Mouse (Mus musculus): ENCODE results near the gene Xkr7. TPM values are rescaled to one million over a fixed set of nuclear protein-coding genes. Genes with fewer than 3 reads are reported as not detected.

The Xkr7 gene
- polyA plus RNA-seq, 1 experiment = not detected

- H3K4me1 ChIP-seq (ENCODE audit: control insufficient read depth, insufficient read depth, low read length) = peaks cover 3% of the 10 kb centered on the region
- TF ChIP-seq POLR2A (IDR thresholded peaks at IDR 0.05; ENCODE audit: insufficient read depth, low read length) (no peak), EP300 (IDR thresholded peaks at IDR 0.05; ENCODE audit: insufficient read depth, low read depth, low read length) (no peak), CTCF (IDR thresholded peaks at IDR 0.05; ENCODE audit: low read depth, low read length) (no peak)
- H3K36me3 ChIP-seq (ENCODE audit: control insufficient read depth, insufficient read depth, low read length, poor library complexity, severe bottlenecking) = 0 out of 2 replicates have a peak, but pooled peaks cover 4% of the 10 kb centered on the region
- no peaks in the 10 kb centered on the region for H3K27me3 ChIP-seq (ENCODE audit: control insufficient read depth, insufficient read depth, low read length, poor library complexity, severe bottlenecking)
- H3K27ac ChIP-seq (ENCODE audit: insufficient read depth, low read length) = no peak overlapping the region
- no peak overlapping the region for H3K4me3 ChIP-seq (ENCODE audit: low read depth, low read length)
- H3K9ac ChIP-seq (ENCODE audit: low read depth, poor library complexity, severe bottlenecking) = no peak overlapping the region
- no peaks in the 10 kb centered on the region for H3K9me3 ChIP-seq (replicated peaks; ENCODE audit: control insufficient read depth, insufficient read depth, low read length, poor library complexity, severe bottlenecking)
Observed at GRCm38 (mm10) chr2:153015804-153016203, 15.8 kb upstream of the Xkr7 start.

- TF ChIP-seq EP300 (IDR thresholded peaks at IDR 0.05; ENCODE audit: insufficient read depth, low read depth, low read length) (no peak), POLR2A (IDR thresholded peaks at IDR 0.05; ENCODE audit: insufficient read depth, low read length) (no peak)
- H3K9ac ChIP-seq (ENCODE audit: low read depth, poor library complexity, severe bottlenecking) = no peak overlapping the region
- H3K36me3 ChIP-seq (ENCODE audit: control insufficient read depth, insufficient read depth, low read length, poor library complexity, severe bottlenecking) = 0 out of 2 replicates have a peak, but pooled peaks cover 3% of the 10 kb centered on the region
- peaks cover 3% of the 10 kb centered on the region for H3K4me1 ChIP-seq (ENCODE audit: control insufficient read depth, insufficient read depth, low read length)
- H3K9me3 ChIP-seq (replicated peaks; ENCODE audit: control insufficient read depth, insufficient read depth, low read length, poor library complexity, severe bottlenecking) = no peaks in the 10 kb centered on the region
- H3K4me3 ChIP-seq (ENCODE audit: low read depth, low read length) = no peak overlapping the region
- H3K27me3 ChIP-seq (ENCODE audit: control insufficient read depth, insufficient read depth, low read length, poor library complexity, severe bottlenecking) = no peaks in the 10 kb centered on the region
- H3K27ac ChIP-seq (ENCODE audit: insufficient read depth, low read length) = no peak overlapping the region
Observed at GRCm38 (mm10) chr2:153016786-153017185, 14.9 kb upstream of the Xkr7 start.

- no peak overlapping the region for H3K4me3 ChIP-seq (ENCODE audit: low read depth, low read length)
- no peak overlapping the region for H3K27ac ChIP-seq (ENCODE audit: insufficient read depth, low read length)
- no peaks in the 10 kb centered on the region for H3K36me3 ChIP-seq (ENCODE audit: control insufficient read depth, insufficient read depth, low read length, poor library complexity, severe bottlenecking)
- no peak overlapping the region for H3K9ac ChIP-seq (ENCODE audit: low read depth, poor library complexity, severe bottlenecking)
- no peaks in the 10 kb centered on the region for H3K9me3 ChIP-seq (replicated peaks; ENCODE audit: control insufficient read depth, insufficient read depth, low read length, poor library complexity, severe bottlenecking)
- no peaks in the 10 kb centered on the region for H3K27me3 ChIP-seq (ENCODE audit: control insufficient read depth, insufficient read depth, low read length, poor library complexity, severe bottlenecking)
- H3K4me1 ChIP-seq (ENCODE audit: control insufficient read depth, insufficient read depth, low read length) = peaks cover 3% of the 10 kb centered on the region
- no peak for TF ChIP-seq CTCF (IDR thresholded peaks at IDR 0.05; ENCODE audit: low read depth, low read length)
- TF ChIP-seq EP300 (IDR thresholded peaks at IDR 0.05; ENCODE audit: insufficient read depth, low read depth, low read length) = no peak
- TF ChIP-seq POLR2A (IDR thresholded peaks at IDR 0.05; ENCODE audit: insufficient read depth, low read length) = no peak
Observed at GRCm38 (mm10) chr2:153019355-153019754, 12.3 kb upstream of the Xkr7 start.

GRCm38 (mm10) chr2:153021163-153021562 lies 10.5 kb upstream of the Xkr7 start:
- no peak overlapping the region for H3K9ac ChIP-seq (ENCODE audit: low read depth, poor library complexity, severe bottlenecking)
- no peak overlapping the region for H3K27ac ChIP-seq (ENCODE audit: insufficient read depth, low read length)
- no peaks in the 10 kb centered on the region for H3K27me3 ChIP-seq (ENCODE audit: control insufficient read depth, insufficient read depth, low read length, poor library complexity, severe bottlenecking)
- peaks cover 3% of the 10 kb centered on the region for H3K4me1 ChIP-seq (ENCODE audit: control insufficient read depth, insufficient read depth, low read length)
- no peak overlapping the region for H3K4me3 ChIP-seq (ENCODE audit: low read depth, low read length)
- no peaks in the 10 kb centered on the region for H3K36me3 ChIP-seq (ENCODE audit: control insufficient read depth, insufficient read depth, low read length, poor library complexity, severe bottlenecking)
- no peaks in the 10 kb centered on the region for H3K9me3 ChIP-seq (replicated peaks; ENCODE audit: control insufficient read depth, insufficient read depth, low read length, poor library complexity, severe bottlenecking)
- TF ChIP-seq POLR2A (IDR thresholded peaks at IDR 0.05; ENCODE audit: insufficient read depth, low read length) = no peak
- TF ChIP-seq EP300 (IDR thresholded peaks at IDR 0.05; ENCODE audit: insufficient read depth, low read depth, low read length) = no peak
- no peak for TF ChIP-seq CTCF (IDR thresholded peaks at IDR 0.05; ENCODE audit: low read depth, low read length)

- TF ChIP-seq CTCF (IDR thresholded peaks at IDR 0.05; ENCODE audit: low read depth, low read length) (no peak), EP300 (IDR thresholded peaks at IDR 0.05; ENCODE audit: insufficient read depth, low read depth, low read length) (no peak), POLR2A (IDR thresholded peaks at IDR 0.05; ENCODE audit: insufficient read depth, low read length) (no peak)
- H3K9ac ChIP-seq (ENCODE audit: low read depth, poor library complexity, severe bottlenecking) = no peak overlapping the region
- H3K36me3 ChIP-seq (ENCODE audit: control insufficient read depth, insufficient read depth, low read length, poor library complexity, severe bottlenecking) = no peaks in the 10 kb centered on the region
- no peak overlapping the region for H3K4me3 ChIP-seq (ENCODE audit: low read depth, low read length)
- H3K9me3 ChIP-seq (replicated peaks; ENCODE audit: control insufficient read depth, insufficient read depth, low read length, poor library complexity, severe bottlenecking) = no peaks in the 10 kb centered on the region
- H3K4me1 ChIP-seq (ENCODE audit: control insufficient read depth, insufficient read depth, low read length) = peaks cover 3% of the 10 kb centered on the region
- no peak overlapping the region for H3K27ac ChIP-seq (ENCODE audit: insufficient read depth, low read length)
- 0 out of 2 replicates have a peak, but pooled peaks cover 2% of the 10 kb centered on the region for H3K27me3 ChIP-seq (ENCODE audit: control insufficient read depth, insufficient read depth, low read length, poor library complexity, severe bottlenecking)
Observed at GRCm38 (mm10) chr2:153022855-153023254, 8.8 kb upstream of the Xkr7 start.

GRCm38 (mm10) chr2:153026052-153026451 lies 5.6 kb upstream of the Xkr7 start:
- H3K27ac ChIP-seq (ENCODE audit: insufficient read depth, low read length) = no peak overlapping the region
- H3K9me3 ChIP-seq (replicated peaks; ENCODE audit: control insufficient read depth, insufficient read depth, low read length, poor library complexity, severe bottlenecking) = no peaks in the 10 kb centered on the region
- H3K9ac ChIP-seq (ENCODE audit: low read depth, poor library complexity, severe bottlenecking) = no peak overlapping the region
- 0 out of 2 replicates have a peak, but pooled peaks cover 2% of the 10 kb centered on the region for H3K27me3 ChIP-seq (ENCODE audit: control insufficient read depth, insufficient read depth, low read length, poor library complexity, severe bottlenecking)
- no peaks in the 10 kb centered on the region for H3K36me3 ChIP-seq (ENCODE audit: control insufficient read depth, insufficient read depth, low read length, poor library complexity, severe bottlenecking)
- no peak for TF ChIP-seq EP300 (IDR thresholded peaks at IDR 0.05; ENCODE audit: insufficient read depth, low read depth, low read length)
- no peak for TF ChIP-seq CTCF (IDR thresholded peaks at IDR 0.05; ENCODE audit: low read depth, low read length)
- no peak for TF ChIP-seq POLR2A (IDR thresholded peaks at IDR 0.05; ENCODE audit: insufficient read depth, low read length)
- H3K4me1 ChIP-seq (ENCODE audit: control insufficient read depth, insufficient read depth, low read length) = no peaks in the 10 kb centered on the region
- H3K4me3 ChIP-seq (ENCODE audit: low read depth, low read length) = no peak overlapping the region

Measured in ES-Bruce4 (cell line).